Mouse (Mus musculus) yolk sac, embryonic 10.5 days (tissue): ENCODE measurements at regions not wholly inside any gene's neighbourhood (a gene's known extent, or its start where the extent isn't known, plus 50 kb on each side); places are given as distances from the start of the nearest gene placed in this dataset.

Source experiments
- DNase-seq: peaks from one replicate; pipeline ENCODE4 v3.0.0-alpha.2; 2017; ENCODE audit warnings: low spot score

- no peak for DNase-seq
Measured at GRCm38 (mm10) chr12:80017376-80017929, 95.4 kb downstream of the Zfp36l1 start.

- no peak for DNase-seq
Measured at GRCm38 (mm10) chr12:80015938-80016337, 96.9 kb downstream of the Zfp36l1 start.

GRCm38 (mm10) chr12:80014598-80014983 lies 98.2 kb downstream of the Zfp36l1 start:
- no peak for DNase-seq

- DNase-seq, result peak; percentile 54
Measured at GRCm38 (mm10) chr12:80013904-80014597, 98.8 kb downstream of the Zfp36l1 start.

GRCm38 (mm10) chr12:80013577-80013903 lies 99.3 kb downstream of the Zfp36l1 start:
- DNase-seq, result no peak

GRCm38 (mm10) chr12:80011916-80012315 lies 100.9 kb downstream of the Zfp36l1 start:
- DNase-seq, result no peak

GRCm38 (mm10) chr12:80010947-80011346 lies 101.9 kb downstream of the Zfp36l1 start:
- DNase-seq, result no peak

GRCm38 (mm10) chr12:80010220-80010619 lies 102.6 kb downstream of the Zfp36l1 start:
- no peak for DNase-seq

- no peak for DNase-seq
Measured at GRCm38 (mm10) chr12:80007849-80008248, 105.0 kb downstream of the Zfp36l1 start.

GRCm38 (mm10) chr12:80005227-80005919 lies 107.4 kb downstream of the Zfp36l1 start:
- DNase-seq, result no peak

- DNase-seq, result no peak
Measured at GRCm38 (mm10) chr12:80004575-80004974, 108.2 kb downstream of the Zfp36l1 start.

GRCm38 (mm10) chr12:80003486-80003885 lies 109.3 kb downstream of the Zfp36l1 start:
- DNase-seq, result no peak

- no peak for DNase-seq
Measured at GRCm38 (mm10) chr12:80002474-80003125, 110.2 kb downstream of the Zfp36l1 start.

- no peak for DNase-seq
Measured at GRCm38 (mm10) chr12:80001794-80002193, 111.0 kb downstream of the Zfp36l1 start.

- DNase-seq, result no peak
Measured at GRCm38 (mm10) chr12:79999868-80000370, 112.9 kb downstream of the Zfp36l1 start.

- no peak for DNase-seq
Measured at GRCm38 (mm10) chr12:79998788-79999187, 114.0 kb downstream of the Zfp36l1 start.

GRCm38 (mm10) chr12:79998339-79998738 lies 114.5 kb downstream of the Zfp36l1 start:
- DNase-seq, result no peak

GRCm38 (mm10) chr12:79997201-79997600 lies 115.6 kb downstream of the Zfp36l1 start:
- no peak for DNase-seq

- DNase-seq, result no peak
Measured at GRCm38 (mm10) chr12:79995521-79996094, 117.2 kb downstream of the Zfp36l1 start.

- peak; percentile 75 for DNase-seq
Measured at GRCm38 (mm10) chr12:79993821-79994571, 118.8 kb downstream of the Zfp36l1 start.

- DNase-seq, result no peak
Measured at GRCm38 (mm10) chr12:79991279-79991678, 121.5 kb downstream of the Zfp36l1 start.

- no peak for DNase-seq
Measured at GRCm38 (mm10) chr12:79990751-79991150, 122.1 kb downstream of the Zfp36l1 start.
